Mouse (Mus musculus): ENCODE measurements at regions not wholly inside any gene's neighbourhood (a gene's known extent, or its start where the extent isn't known, plus 50 kb on each side); places are given as distances from the start of the nearest gene placed in this dataset.

- Histone ChIP-seq H3K27ac (replicated peaks) (no peak overlapping the region), H3K27me3 (replicated peaks; ENCODE audit: low read depth, poor library complexity, severe bottlenecking) (0 out of 2 replicates have a peak, but pooled peaks cover 3% of the 10 kb centered on the region), H3K9me3 (no peaks in the 10 kb centered on the region), H3K4me3 (peak overlapping the region; percentile 4; the same call in 1 of the 2 replicates), H3K4me1 (peaks cover 19% of the 10 kb centered on the region), H3K36me3 (replicated peaks) (no peaks in the 10 kb centered on the region)
- DNase-seq (ENCODE audit: low spot score), result peak; percentile 22
- 9% methylated on average over 6 of the region's 6 CpGs for WGBS
Measured at GRCm38 (mm10) chr12:97888291-97888800, 370.9 kb downstream of the Galc start.

- Histone ChIP-seq H3K4me3 (no peak overlapping the region), H3K27ac (replicated peaks) (no peak overlapping the region), H3K27me3 (replicated peaks; ENCODE audit: low read depth, poor library complexity, severe bottlenecking) (0 out of 2 replicates have a peak, but pooled peaks cover 3% of the 10 kb centered on the region), H3K4me1 (no peaks in the 10 kb centered on the region), H3K9me3 (no peaks in the 10 kb centered on the region), H3K36me3 (replicated peaks) (no peaks in the 10 kb centered on the region)
- 81% methylated on average over 4 of the region's 4 CpGs for WGBS
- no peak for DNase-seq (ENCODE audit: low spot score)
Measured at GRCm38 (mm10) chr12:97882439-97882838, 376.8 kb downstream of the Galc start.

- 21% methylated on average over 2 of the region's 2 CpGs for WGBS
Measured at GRCm38 (mm10) chr12:97872391-97872790, 386.9 kb downstream of the Galc start.

GRCm38 (mm10) chr12:97862921-97863320 is 396.3 kb downstream of the Galc start:
- Histone ChIP-seq H3K4me3 (no peak overlapping the region), H3K27me3 (replicated peaks; ENCODE audit: low read depth, poor library complexity, severe bottlenecking) (no peaks in the 10 kb centered on the region), H3K9me3 (no peaks in the 10 kb centered on the region), H3K27ac (replicated peaks) (no peak overlapping the region), H3K36me3 (replicated peaks) (no peaks in the 10 kb centered on the region), H3K4me1 (no peaks in the 10 kb centered on the region)
- DNase-seq (ENCODE audit: low spot score), result no peak
- WGBS, result 82% methylated on average over 3 of the region's 3 CpGs

More at GRCm38 (mm10) chr12:97872391-97872790, 386.9 kb downstream of the Galc start:
- no peaks in the 10 kb centered on the region for H3K27me3 ChIP-seq (replicated peaks; ENCODE audit: low read depth, poor library complexity, severe bottlenecking)
- no peak overlapping the region for H3K27ac ChIP-seq (replicated peaks)
- no peaks in the 10 kb centered on the region for H3K9me3 ChIP-seq
- no peaks in the 10 kb centered on the region for H3K36me3 ChIP-seq (replicated peaks)
- no peak overlapping the region for H3K4me3 ChIP-seq
- no peaks in the 10 kb centered on the region for H3K4me1 ChIP-seq
- DNase-seq (ENCODE audit: low spot score), result peak; percentile 82

- no peaks in the 10 kb centered on the region for H3K4me1 ChIP-seq
- H3K4me3 ChIP-seq, result no peak overlapping the region
- H3K27ac ChIP-seq (replicated peaks), result no peak overlapping the region
- no peaks in the 10 kb centered on the region for H3K36me3 ChIP-seq (replicated peaks)
- no peaks in the 10 kb centered on the region for H3K27me3 ChIP-seq (replicated peaks; ENCODE audit: low read depth, poor library complexity, severe bottlenecking)
- WGBS, result 90% methylated on average over 8 of the region's 8 CpGs
- no peaks in the 10 kb centered on the region for H3K9me3 ChIP-seq
- DNase-seq (ENCODE audit: low spot score), result no peak
Measured at GRCm38 (mm10) chr12:97836202-97836908, 422.9 kb downstream of the Galc start.

GRCm38 (mm10) chr12:97793364-97794120 is 465.7 kb downstream of the Galc start:
- Histone ChIP-seq H3K4me3 (no peak overlapping the region), H3K4me1 (no peaks in the 10 kb centered on the region), H3K27me3 (replicated peaks; ENCODE audit: low read depth, poor library complexity, severe bottlenecking) (no peaks in the 10 kb centered on the region), H3K36me3 (replicated peaks) (no peaks in the 10 kb centered on the region), H3K27ac (replicated peaks) (no peak overlapping the region), H3K9me3 (no peaks in the 10 kb centered on the region)
- DNase-seq (ENCODE audit: low spot score), result no peak
- 83% methylated on average over 16 of the region's 16 CpGs for WGBS

GRCm38 (mm10) chr12:97783476-97783875 is 475.8 kb downstream of the Galc start:
- no peak for DNase-seq (ENCODE audit: low spot score)
- Histone ChIP-seq H3K9me3 (no peaks in the 10 kb centered on the region), H3K27me3 (replicated peaks; ENCODE audit: low read depth, poor library complexity, severe bottlenecking) (no peaks in the 10 kb centered on the region), H3K4me3 (no peak overlapping the region), H3K27ac (replicated peaks) (no peak overlapping the region), H3K36me3 (replicated peaks) (no peaks in the 10 kb centered on the region), H3K4me1 (no peaks in the 10 kb centered on the region)
- WGBS, result 93% methylated on average over 3 of the region's 3 CpGs

- no peak overlapping the region for H3K27ac ChIP-seq (replicated peaks)
- H3K9me3 ChIP-seq, result no peaks in the 10 kb centered on the region
- H3K4me3 ChIP-seq, result no peak overlapping the region
- no peak for DNase-seq (ENCODE audit: low spot score)
- 78% methylated on average over 3 of the region's 3 CpGs for WGBS
- H3K4me1 ChIP-seq, result no peaks in the 10 kb centered on the region
- H3K27me3 ChIP-seq (replicated peaks; ENCODE audit: low read depth, poor library complexity, severe bottlenecking), result no peaks in the 10 kb centered on the region
- H3K36me3 ChIP-seq (replicated peaks), result no peaks in the 10 kb centered on the region
Measured at GRCm38 (mm10) chr12:97759116-97759515, 500.1 kb downstream of the Galc start.

- 58% methylated on average over 2 of the region's 2 CpGs for WGBS
- H3K4me1 ChIP-seq, result no peaks in the 10 kb centered on the region
- no peak overlapping the region for H3K4me3 ChIP-seq
- DNase-seq (ENCODE audit: low spot score), result no peak
- H3K36me3 ChIP-seq (replicated peaks), result no peaks in the 10 kb centered on the region
- H3K27ac ChIP-seq (replicated peaks), result no peak overlapping the region
- H3K27me3 ChIP-seq (replicated peaks; ENCODE audit: low read depth, poor library complexity, severe bottlenecking), result no peaks in the 10 kb centered on the region
- H3K9me3 ChIP-seq, result no peaks in the 10 kb centered on the region
Measured at GRCm38 (mm10) chr12:97758624-97759023, 500.6 kb downstream of the Galc start.

GRCm38 (mm10) chr12:97750166-97750565 is 509.1 kb downstream of the Galc start:
- DNase-seq (ENCODE audit: low spot score), result no peak
- 78% methylated on average over 2 of the region's 2 CpGs for WGBS
- H3K27me3 ChIP-seq (replicated peaks; ENCODE audit: low read depth, poor library complexity, severe bottlenecking), result no peaks in the 10 kb centered on the region
- no peaks in the 10 kb centered on the region for H3K9me3 ChIP-seq
- H3K4me1 ChIP-seq, result no peaks in the 10 kb centered on the region
- H3K4me3 ChIP-seq, result no peak overlapping the region
- H3K27ac ChIP-seq (replicated peaks), result no peak overlapping the region
- no peaks in the 10 kb centered on the region for H3K36me3 ChIP-seq (replicated peaks)

- Histone ChIP-seq H3K9me3 (no peaks in the 10 kb centered on the region), H3K36me3 (replicated peaks) (no peaks in the 10 kb centered on the region), H3K4me3 (no peak overlapping the region), H3K4me1 (no peaks in the 10 kb centered on the region), H3K27me3 (replicated peaks; ENCODE audit: low read depth, poor library complexity, severe bottlenecking) (no peaks in the 10 kb centered on the region), H3K27ac (replicated peaks) (no peak overlapping the region)
- 77% methylated on average over 2 of the region's 2 CpGs for WGBS
- no peak for DNase-seq (ENCODE audit: low spot score)
Measured at GRCm38 (mm10) chr12:97740927-97741326, 518.3 kb downstream of the Galc start.

- DNase-seq (ENCODE audit: low spot score), result no peak
- no peaks in the 10 kb centered on the region for H3K27me3 ChIP-seq (replicated peaks; ENCODE audit: low read depth, poor library complexity, severe bottlenecking)
- H3K9me3 ChIP-seq, result no peaks in the 10 kb centered on the region
- no peak overlapping the region for H3K27ac ChIP-seq (replicated peaks)
- H3K4me1 ChIP-seq, result no peaks in the 10 kb centered on the region
- WGBS, result 88% methylated on average over 6 of the region's 6 CpGs
- no peak overlapping the region for H3K4me3 ChIP-seq
- no peaks in the 10 kb centered on the region for H3K36me3 ChIP-seq (replicated peaks)
Measured at GRCm38 (mm10) chr12:97732078-97732580, 527.1 kb downstream of the Galc start.

Data from embryonic facial prominence, embryonic 10.5 days (tissue).